Comparison of ENCODE assay signal across 13 mouse cellular contexts in genomic region chr5:75143767-75144166, GRCm38 (mm10). TPM values are rescaled to one million over a fixed set of nuclear protein-coding genes. Genes with fewer than 3 reads are reported as not detected.
DNase-seq lines count a peak whose midpoint lies in the region; ATAC-seq and TF ChIP-seq lines count a peak whose summit lies in the region.
"Had no signal": no experiment of that assay in that cellular context is flagged by ENCODE, and none has a peak within 500 bp of the region (broad histone marks: within the 10 kb centered on the region; RNA-seq: fewer than 3 reads in every experiment).

No protein-coding gene starts in this region.

- no peak for ATAC-seq in heart, embryonic 11.5 days (replicated peaks; ENCODE audit: insufficient number of reproducible peaks, low FRiP score, low TSS enrichment)
- ATAC-seq in kidney, postnatal 0 days (replicated peaks; ENCODE audit: low FRiP score, low read depth) = no peak
- ATAC-seq in kidney, embryonic 14.5 days (ENCODE audit: low FRiP score, low TSS enrichment) = no peak
- ATAC-seq in embryonic facial prominence, embryonic 15.5 days (ENCODE audit: insufficient number of reproducible peaks, low FRiP score, low TSS enrichment, low read depth) = no peak
- no peak for ATAC-seq in kidney, embryonic 16.5 days (ENCODE audit: low FRiP score, low TSS enrichment)

- H3K36me3 ChIP-seq in heart, embryonic 11.5 days (ENCODE audit: control insufficient read depth, insufficient read depth, low read length) = no peaks in the 10 kb centered on the region
- no peaks in the 10 kb centered on the region for H3K36me3 ChIP-seq in kidney, postnatal 0 days (ENCODE audit: insufficient read depth, low read length)
- H3K36me3 ChIP-seq in kidney, embryonic 14.5 days (ENCODE audit: control insufficient read depth, insufficient read depth, low read length) = no peaks in the 10 kb centered on the region
- no peaks in the 10 kb centered on the region for H3K36me3 ChIP-seq in embryonic facial prominence, embryonic 15.5 days
- H3K36me3 ChIP-seq in kidney, embryonic 16.5 days (ENCODE audit: insufficient read depth, low read length) = no peaks in the 10 kb centered on the region
- H3K36me3 ChIP-seq: G1E had no signal

- no peak overlapping the region for H3K27ac ChIP-seq in heart, embryonic 11.5 days (ENCODE audit: low read depth, low read length)
- H3K27ac ChIP-seq in kidney, postnatal 0 days = no peak overlapping the region
- no peak overlapping the region for H3K27ac ChIP-seq in kidney, embryonic 14.5 days (ENCODE audit: low read depth, low read length)
- no peak overlapping the region for H3K27ac ChIP-seq in embryonic facial prominence, embryonic 15.5 days (replicated peaks)
- no peak overlapping the region for H3K27ac ChIP-seq in kidney, embryonic 16.5 days (ENCODE audit: low read length)
- H3K27ac ChIP-seq: liver, embryonic 14.5 days had no signal

- peaks cover 30% of the 10 kb centered on the region for H3K27me3 ChIP-seq in heart, embryonic 11.5 days (ENCODE audit: control insufficient read depth, insufficient read depth, low read length)
- peaks cover 11% of the 10 kb centered on the region; the same call in 1 of the 2 replicates for H3K27me3 ChIP-seq in kidney, postnatal 0 days (ENCODE audit: insufficient read depth, low read length)
- H3K27me3 ChIP-seq in kidney, embryonic 14.5 days (ENCODE audit: control insufficient read depth, insufficient read depth, low read length) = peaks cover 26% of the 10 kb centered on the region
- H3K27me3 ChIP-seq in embryonic facial prominence, embryonic 15.5 days = peaks cover 18% of the 10 kb centered on the region
- H3K27me3 ChIP-seq in kidney, embryonic 16.5 days (ENCODE audit: insufficient read depth, low read length) = peaks cover 47% of the 10 kb centered on the region

- H3K9me3 ChIP-seq in heart, embryonic 11.5 days (replicated peaks; ENCODE audit: control insufficient read depth, low read length) = no peaks in the 10 kb centered on the region
- H3K9me3 ChIP-seq in kidney, postnatal 0 days (replicated peaks; ENCODE audit: low read length) = no peaks in the 10 kb centered on the region
- no peaks in the 10 kb centered on the region for H3K9me3 ChIP-seq in kidney, embryonic 14.5 days (ENCODE audit: control insufficient read depth, low read length)
- no peaks in the 10 kb centered on the region for H3K9me3 ChIP-seq in embryonic facial prominence, embryonic 15.5 days (replicated peaks)
- no peaks in the 10 kb centered on the region for H3K9me3 ChIP-seq in kidney, embryonic 16.5 days (ENCODE audit: low read length)
- H3K9me3 ChIP-seq: G1E had no signal

- peaks cover 10% of the 10 kb centered on the region for H3K4me1 ChIP-seq in heart, embryonic 11.5 days (ENCODE audit: control insufficient read depth, insufficient read depth, low read length)
- H3K4me1 ChIP-seq in kidney, postnatal 0 days (replicated peaks; ENCODE audit: insufficient read depth, low read length) = peaks cover 1% of the 10 kb centered on the region; the same call in 1 of the 2 replicates
- H3K4me1 ChIP-seq in kidney, embryonic 14.5 days (ENCODE audit: control insufficient read depth, insufficient read depth, low read length) = no peaks in the 10 kb centered on the region; the same call in 1 of the 2 replicates
- peaks cover 17% of the 10 kb centered on the region for H3K4me1 ChIP-seq in embryonic facial prominence, embryonic 15.5 days
- H3K4me1 ChIP-seq in kidney, embryonic 16.5 days (ENCODE audit: insufficient read depth, low read length) = 0 out of 2 replicates have a peak, but pooled peaks cover 11% of the 10 kb centered on the region

- H3K4me2 ChIP-seq in heart, embryonic 11.5 days = peak overlapping the region; percentile 77
- no peak overlapping the region for H3K4me2 ChIP-seq in kidney, postnatal 0 days (ENCODE audit: low read length)
- no peak overlapping the region for H3K4me2 ChIP-seq in kidney, embryonic 14.5 days (replicated peaks; ENCODE audit: low read depth, low read length)
- peak overlapping the region; percentile 60; the same call in 1 of the 2 replicates for H3K4me2 ChIP-seq in embryonic facial prominence, embryonic 15.5 days (replicated peaks)
- no peak overlapping the region for H3K4me2 ChIP-seq in kidney, embryonic 16.5 days (replicated peaks; ENCODE audit: low read depth, low read length)

- TF ChIP-seq CTCF in kidney, postnatal 0 days (IDR thresholded peaks at IDR 0.05; ENCODE audit: low read depth) = no peak; the same call in 1 of the 2 replicates

- no peak overlapping the region for H3K9ac ChIP-seq in heart, embryonic 11.5 days (ENCODE audit: low read depth, low read length)
- no peak overlapping the region for H3K9ac ChIP-seq in kidney, postnatal 0 days (ENCODE audit: low read depth, low read length)
- H3K9ac ChIP-seq in kidney, embryonic 14.5 days (ENCODE audit: low read depth, low read length) = no peak overlapping the region
- H3K9ac ChIP-seq in embryonic facial prominence, embryonic 15.5 days = no peak overlapping the region
- H3K9ac ChIP-seq in kidney, embryonic 16.5 days (replicated peaks; ENCODE audit: low read length) = no peak overlapping the region
- H3K9ac ChIP-seq: liver, embryonic 14.5 days had no signal

- WGBS in heart, embryonic 11.5 days (ENCODE audit: insufficient replicate concordance) = 16% methylated on average over 7 of the region's 7 CpGs
- WGBS in kidney, postnatal 0 days = 47% methylated on average over 7 of the region's 7 CpGs
- WGBS in kidney, embryonic 14.5 days = 37% methylated on average over 7 of the region's 7 CpGs
- WGBS in embryonic facial prominence, embryonic 15.5 days = 45% methylated on average over 7 of the region's 7 CpGs
- WGBS in kidney, embryonic 16.5 days = 49% methylated on average over 7 of the region's 7 CpGs

- H3K4me3 ChIP-seq in heart, embryonic 11.5 days (ENCODE audit: low read depth, low read length) = no peak overlapping the region
- H3K4me3 ChIP-seq in kidney, postnatal 0 days (replicated peaks; ENCODE audit: low read depth, low read length) = no peak overlapping the region
- no peak overlapping the region for H3K4me3 ChIP-seq in kidney, embryonic 14.5 days (ENCODE audit: low read length)
- no peak overlapping the region for H3K4me3 ChIP-seq in embryonic facial prominence, embryonic 15.5 days (replicated peaks)
- no peak overlapping the region for H3K4me3 ChIP-seq in kidney, embryonic 16.5 days (ENCODE audit: low read length)
- H3K4me3 ChIP-seq: erythroblast, embryonic 14.5 days had no signal

- no peak for DNase-seq in heart, adult 18-20 months
- peak; percentile 12 for DNase-seq in kidney, postnatal 0 days (ENCODE audit: low spot score)
- peak; percentile 18 for DNase-seq in NIH3T3 (ENCODE audit: low read depth)
- DNase-seq in thymus, postnatal 14 days = no peak
- DNase-seq: right cerebral cortex, postnatal 25 days had no signal

RNA-seq across cellular contexts. Expression of gene Pdgfra, which starts 8.3 kb away (rescaled TPM):
- polyA plus RNA-seq in heart, embryonic 11.5 days (2014; fragmentation: Nextera tagmentation; extraction: Ambion mirVana) = 28.0 and 37.4 TPM in 2 replicates
- 10 to 100 TPM; 20.5 to 23.7 TPM for total RNA-seq in heart, adult 18-20 months (2021)
- polyA plus RNA-seq in kidney, postnatal 0 days (2015; fragmentation: Nextera tagmentation; extraction: Ambion mirVana) = 23.4 and 23.8 TPM in 2 replicates
- 23.0 and 56.8 TPM in 2 replicates for polyA plus RNA-seq in kidney, embryonic 14.5 days (2014; fragmentation: Nextera tagmentation; extraction: Ambion mirVana)
- 64.9 and 65.0 TPM in 2 replicates for polyA plus RNA-seq in embryonic facial prominence, embryonic 15.5 days (2015; fragmentation: Nextera tagmentation; extraction: Ambion mirVana)
- polyA plus RNA-seq in kidney, embryonic 16.5 days (2015; fragmentation: Nextera tagmentation; extraction: Ambion mirVana) = 47.1 and 47.9 TPM in 2 replicates
- total RNA-seq: monocyte, adult 5-6 weeks had no signal
- polyA plus RNA-seq: erythroblast, embryonic 14.5 days; G1E had no signal

Comparison
In these comparisons a context has a peak if more than half of its experiments do, and no peak if none do; other contexts are left out.
1. H3K4me2 ChIP-seq: peak in heart, embryonic 11.5 days (single experiment) and embryonic facial prominence, embryonic 15.5 days (single experiment); none in kidney, postnatal 0 days (single experiment), kidney, embryonic 14.5 days (single experiment) and kidney, embryonic 16.5 days (single experiment).
2. DNase-seq: peak in kidney, postnatal 0 days (single experiment) and NIH3T3 (single experiment); none in heart, adult 18-20 months (0 of 2) and thymus, postnatal 14 days (single experiment).